Mouse (Mus musculus): ENCODE measurements at regions not wholly inside any gene's neighbourhood (a gene's known extent, or its start where the extent isn't known, plus 50 kb on each side); places are given as distances from the start of the nearest gene placed in this dataset.
A peak's percentile ranks its signal among the peaks of the same experiment; 100 is the strongest.

GRCm38 (mm10) chr10:17522026-17522541 lies 200.9 kb upstream of the Cited2 start:
- no peaks in the 10 kb centered on the region for H3K4me1 ChIP-seq (ENCODE audit: insufficient read depth)
- no peaks in the 10 kb centered on the region for H3K9me3 ChIP-seq (ENCODE audit: low read length)
- no peak overlapping the region for H3K4me3 ChIP-seq (ENCODE audit: low read depth, low read length)
- H3K36me3 ChIP-seq (ENCODE audit: insufficient read depth) = no peaks in the 10 kb centered on the region
- no peaks in the 10 kb centered on the region for H3K27me3 ChIP-seq (ENCODE audit: insufficient read depth, low read length)
- no peak for TF ChIP-seq CTCF (IDR thresholded peaks at IDR 0.05; ENCODE audit: low read depth)
- WGBS = 17% methylated on average over 5 of the region's 5 CpGs
- no peak; the same call in 1 of the 2 replicates for ATAC-seq
- no peak overlapping the region for H3K27ac ChIP-seq (ENCODE audit: low read depth, low read length)
- DNase-seq = peak; percentile 39
- no peak overlapping the region for H3K4me2 ChIP-seq (ENCODE audit: low read depth)
- no peak overlapping the region for H3K9ac ChIP-seq

DNA sequence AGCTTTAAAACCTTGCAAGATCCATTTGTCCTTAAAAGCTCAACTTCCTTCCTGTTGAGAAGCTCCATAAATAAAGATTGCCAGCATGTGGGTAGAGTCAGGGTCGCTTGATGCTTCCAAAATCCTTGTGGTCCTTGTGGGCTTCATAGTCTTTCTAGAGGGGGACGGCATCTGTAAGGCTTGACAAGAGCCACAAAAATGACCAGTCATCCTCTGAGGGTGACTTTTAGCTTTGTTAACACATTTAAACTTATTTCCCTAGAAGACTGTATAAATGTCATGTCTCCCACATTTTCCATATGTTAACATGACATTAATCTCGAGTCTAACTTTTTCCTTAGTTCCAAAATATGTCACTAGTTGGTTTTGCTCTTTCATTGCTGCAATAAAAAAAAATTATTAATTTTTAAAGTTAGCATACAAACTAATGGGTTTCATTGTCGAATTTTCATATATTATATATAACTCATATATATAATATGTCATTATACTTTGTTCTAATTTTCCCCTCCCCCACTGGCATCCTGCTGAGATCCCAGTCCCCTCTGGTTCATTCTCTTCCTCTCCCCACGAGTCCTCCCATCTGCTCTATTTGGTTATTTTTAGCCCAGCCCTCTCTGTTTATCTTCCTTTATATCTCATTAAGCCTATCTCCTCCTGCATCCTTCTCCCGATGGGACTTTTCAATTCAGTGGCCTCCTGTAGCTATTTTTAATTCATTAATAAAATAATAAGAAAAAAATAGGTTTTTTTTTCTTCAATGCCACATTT lies 199.3 kb upstream of the Cited2 start:
- no peak for ATAC-seq
- Histone ChIP-seq H3K36me3 (ENCODE audit: insufficient read depth) (no peaks in the 10 kb centered on the region), H3K27me3 (ENCODE audit: insufficient read depth, low read length) (no peaks in the 10 kb centered on the region), H3K4me3 (ENCODE audit: low read depth, low read length) (no peak overlapping the region), H3K4me1 (ENCODE audit: insufficient read depth) (no peaks in the 10 kb centered on the region), H3K4me2 (ENCODE audit: low read depth) (no peak overlapping the region), H3K27ac (ENCODE audit: low read depth, low read length) (no peak overlapping the region), H3K9ac (no peak overlapping the region), H3K9me3 (ENCODE audit: low read length) (no peaks in the 10 kb centered on the region)
- 69% methylated on average over 6 of the region's 6 CpGs for WGBS
- DNase-seq = no peak
- TF ChIP-seq CTCF (IDR thresholded peaks at IDR 0.05; ENCODE audit: low read depth) = no peak

DNA sequence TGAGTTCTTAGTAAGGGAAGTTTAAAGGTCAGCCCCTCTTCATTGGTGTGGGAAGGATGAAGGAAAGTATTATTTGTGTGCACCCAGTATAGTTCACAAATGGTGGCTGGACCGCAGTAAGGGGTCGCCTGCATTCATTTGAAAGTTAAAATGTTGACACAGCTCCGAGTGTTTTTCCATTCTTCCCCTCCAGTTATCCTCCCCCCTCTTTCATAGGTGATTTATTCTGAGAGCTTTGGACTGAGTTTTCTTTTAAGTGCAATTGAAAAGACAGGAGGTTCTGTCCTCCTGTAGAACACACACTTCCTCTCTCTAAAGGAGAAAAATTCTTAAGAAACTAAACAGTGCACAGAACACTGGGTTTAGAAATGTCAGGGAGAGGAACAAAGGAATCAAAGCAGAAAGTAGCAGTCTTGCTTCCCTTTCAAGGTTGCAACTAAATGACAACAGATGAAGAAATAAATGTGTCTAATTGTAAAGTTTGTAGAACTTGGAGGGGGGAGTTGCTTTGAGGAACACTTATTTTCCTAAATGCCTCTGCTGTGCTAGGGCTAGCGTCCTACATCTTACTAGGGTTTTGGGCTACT lies 195.8 kb upstream of the Cited2 start:
- Histone ChIP-seq H3K4me1 (ENCODE audit: insufficient read depth) (no peaks in the 10 kb centered on the region), H3K27ac (ENCODE audit: low read depth, low read length) (no peak overlapping the region), H3K4me2 (ENCODE audit: low read depth) (no peak overlapping the region), H3K36me3 (ENCODE audit: insufficient read depth) (no peaks in the 10 kb centered on the region), H3K27me3 (ENCODE audit: insufficient read depth, low read length) (no peaks in the 10 kb centered on the region), H3K9ac (no peak overlapping the region), H3K9me3 (ENCODE audit: low read length) (no peaks in the 10 kb centered on the region), H3K4me3 (ENCODE audit: low read depth, low read length) (no peak overlapping the region)
- DNase-seq (no peak), ATAC-seq (no peak)
- TF ChIP-seq CTCF (IDR thresholded peaks at IDR 0.05; ENCODE audit: low read depth) = no peak
- 56% methylated on average over 4 of the region's 4 CpGs for WGBS

GRCm38 (mm10) chr10:17528116-17528515 lies 194.9 kb upstream of the Cited2 start:
- Histone ChIP-seq H3K9ac (no peak overlapping the region), H3K27ac (ENCODE audit: low read depth, low read length) (no peak overlapping the region), H3K9me3 (ENCODE audit: low read length) (no peaks in the 10 kb centered on the region), H3K4me3 (ENCODE audit: low read depth, low read length) (no peak overlapping the region), H3K4me2 (ENCODE audit: low read depth) (no peak overlapping the region), H3K27me3 (ENCODE audit: insufficient read depth, low read length) (no peaks in the 10 kb centered on the region), H3K4me1 (ENCODE audit: insufficient read depth) (no peaks in the 10 kb centered on the region), H3K36me3 (ENCODE audit: insufficient read depth) (no peaks in the 10 kb centered on the region)
- TF ChIP-seq CTCF (IDR thresholded peaks at IDR 0.05; ENCODE audit: low read depth) = no peak
- ATAC-seq (no peak), DNase-seq (no peak)
- WGBS = 73% methylated on average over 2 of the region's 2 CpGs

DNA sequence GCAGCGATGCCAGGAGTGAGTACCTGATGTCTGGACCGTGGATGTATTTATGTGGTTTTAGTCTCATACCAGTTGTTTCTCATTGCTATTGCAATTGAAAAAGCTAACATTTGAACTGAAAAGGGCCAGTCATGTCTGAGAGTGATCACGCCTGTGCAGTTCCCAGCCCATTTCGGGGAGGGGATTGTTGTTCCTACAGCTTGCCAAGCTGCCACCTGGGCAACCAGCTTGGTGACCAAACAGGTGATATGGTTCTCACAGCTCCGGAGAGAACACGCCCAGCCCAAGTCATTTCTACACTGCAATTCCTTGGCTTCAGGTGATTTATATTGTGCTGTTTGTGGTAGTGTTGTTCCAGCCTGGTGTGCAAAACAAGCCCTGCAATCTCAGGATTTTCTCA lies 194.2 kb upstream of the Cited2 start:
- Histone ChIP-seq H3K27ac (ENCODE audit: low read depth, low read length) (no peak overlapping the region), H3K4me1 (ENCODE audit: insufficient read depth) (no peaks in the 10 kb centered on the region), H3K4me3 (ENCODE audit: low read depth, low read length) (no peak overlapping the region), H3K27me3 (ENCODE audit: insufficient read depth, low read length) (no peaks in the 10 kb centered on the region), H3K9me3 (ENCODE audit: low read length) (no peaks in the 10 kb centered on the region), H3K9ac (no peak overlapping the region), H3K36me3 (ENCODE audit: insufficient read depth) (no peaks in the 10 kb centered on the region), H3K4me2 (ENCODE audit: low read depth) (no peak overlapping the region)
- 87% methylated on average over 6 of the region's 6 CpGs for WGBS
- ATAC-seq (no peak), DNase-seq (no peak)
- no peak for TF ChIP-seq CTCF (IDR thresholded peaks at IDR 0.05; ENCODE audit: low read depth)

DNA sequence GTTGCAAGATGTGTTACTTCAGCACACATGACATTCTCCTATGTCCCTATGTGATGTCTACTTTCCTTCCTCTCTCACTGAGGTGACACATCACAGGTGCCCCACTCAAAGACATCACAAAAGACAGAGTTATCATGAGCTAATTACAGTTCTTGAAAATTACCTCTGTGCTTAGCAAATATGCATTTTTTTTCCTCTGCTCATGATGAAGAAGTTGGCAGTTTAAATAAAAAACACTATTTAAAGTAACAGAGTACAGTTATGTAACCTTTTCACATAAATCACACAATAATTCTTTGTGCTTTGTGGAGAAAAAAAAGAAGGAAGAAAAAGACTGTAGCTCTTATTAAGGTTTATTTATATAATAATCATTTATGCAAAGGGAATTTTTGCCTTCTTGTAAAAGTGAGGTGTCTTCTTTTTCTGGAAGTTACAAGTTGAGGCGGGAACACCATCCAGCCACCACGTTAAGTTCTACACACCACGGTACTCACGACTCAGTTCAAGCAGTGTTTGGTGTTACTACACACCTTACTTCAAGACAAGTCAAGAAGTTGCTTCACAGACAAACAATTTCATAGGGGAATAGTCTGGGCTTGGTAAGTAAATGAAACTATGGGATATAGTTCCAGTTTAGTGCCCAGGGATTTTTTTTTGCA lies 193.0 kb upstream of the Cited2 start:
- no peak overlapping the region for H3K27ac ChIP-seq (ENCODE audit: low read depth, low read length)
- TF ChIP-seq CTCF (IDR thresholded peaks at IDR 0.05; ENCODE audit: low read depth) = no peak
- H3K4me2 ChIP-seq (ENCODE audit: low read depth) = no peak overlapping the region
- WGBS = 87% methylated on average over 4 of the region's 4 CpGs
- H3K9me3 ChIP-seq (ENCODE audit: low read length) = no peaks in the 10 kb centered on the region
- DNase-seq (no peak), ATAC-seq (no peak; the same call in 1 of the 2 replicates)
- no peaks in the 10 kb centered on the region for H3K36me3 ChIP-seq (ENCODE audit: insufficient read depth)
- H3K27me3 ChIP-seq (ENCODE audit: insufficient read depth, low read length) = no peaks in the 10 kb centered on the region
- H3K4me3 ChIP-seq (ENCODE audit: low read depth, low read length) = no peak overlapping the region
- H3K9ac ChIP-seq = no peak overlapping the region
- no peaks in the 10 kb centered on the region for H3K4me1 ChIP-seq (ENCODE audit: insufficient read depth)

GRCm38 (mm10) chr10:17531021-17531420 lies 192.0 kb upstream of the Cited2 start:
- no peaks in the 10 kb centered on the region for H3K36me3 ChIP-seq (ENCODE audit: insufficient read depth)
- no peak overlapping the region for H3K27ac ChIP-seq (ENCODE audit: low read depth, low read length)
- TF ChIP-seq CTCF (IDR thresholded peaks at IDR 0.05; ENCODE audit: low read depth) = no peak
- H3K4me1 ChIP-seq (ENCODE audit: insufficient read depth) = no peaks in the 10 kb centered on the region
- H3K4me3 ChIP-seq (ENCODE audit: low read depth, low read length) = no peak overlapping the region
- H3K9ac ChIP-seq = no peak overlapping the region
- no peaks in the 10 kb centered on the region for H3K27me3 ChIP-seq (ENCODE audit: insufficient read depth, low read length)
- ATAC-seq (no peak), DNase-seq (no peak)
- H3K9me3 ChIP-seq (ENCODE audit: low read length) = no peaks in the 10 kb centered on the region
- H3K4me2 ChIP-seq (ENCODE audit: low read depth) = no peak overlapping the region
- 69% methylated on average over 3 of the region's 3 CpGs for WGBS

All from forebrain, postnatal 0 days (tissue).